Mouse (Mus musculus) embryonic fibroblast, embryonic 13.5 days (primary cell): ENCODE results near the gene Pde4a.

ENCODE experiments used
- CTCF ChIP-seq: IDR thresholded peaks from 2 replicates; pipeline ENCODE4 v1.5.1; 2011; ENCODE audit warnings: mild to moderate bottlenecking, control low read depth, low read length, moderate library complexity, borderline replicate concordance; ENCODE audit not compliant: insufficient read depth
- POLR2A ChIP-seq: IDR thresholded peaks from 2 replicates; pipeline ENCODE4 v1.6.1; 2011; ENCODE audit warnings: low read depth, mild to moderate bottlenecking, control low read depth, low read length, moderate library complexity

DNA sequence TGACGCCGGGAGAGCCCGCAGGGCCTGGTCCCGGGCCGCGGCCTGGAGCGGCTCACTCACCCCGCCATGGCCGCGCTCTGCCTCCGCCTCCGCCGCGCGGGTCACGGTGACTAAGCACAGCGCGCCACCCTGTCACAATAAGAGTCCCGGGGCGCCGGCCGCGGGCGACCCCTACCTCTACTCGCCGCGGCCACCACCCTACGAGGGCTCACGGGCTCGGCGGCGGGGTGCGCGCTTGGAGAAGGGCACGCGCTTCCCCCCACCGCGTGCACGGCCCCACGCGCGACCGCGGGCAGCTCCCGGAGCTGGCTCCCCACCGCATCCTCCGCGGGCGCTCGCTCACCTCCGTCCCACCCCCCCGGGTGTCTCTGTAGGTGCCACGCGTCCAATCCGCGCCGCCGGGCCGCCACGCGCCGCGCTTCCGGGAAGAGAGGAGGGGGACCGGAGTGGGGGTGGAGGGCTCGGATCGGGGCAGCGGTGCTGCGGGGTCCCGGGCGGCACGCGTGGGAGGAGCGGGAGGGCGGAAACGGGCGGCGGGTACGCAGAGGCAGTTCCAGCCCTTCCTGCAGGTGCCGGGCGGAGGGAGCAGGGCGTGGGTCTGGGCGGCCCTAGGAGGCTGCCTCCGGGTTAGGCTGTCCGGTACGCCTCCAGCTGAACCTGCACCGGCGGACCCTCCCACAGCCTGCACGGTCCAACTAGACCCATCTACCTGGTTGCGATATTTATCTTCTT lies 73.4 kb downstream of the Pde4a start, which contains the start of gene Keap1:
- TF ChIP-seq CTCF: no peak
- peak; percentile 54 for TF ChIP-seq POLR2A
